Mouse (Mus musculus) frontal cortex, postnatal 10 days (tissue): ENCODE results near the gene Moxd2.

ENCODE experiments used
- DNase-seq, 2 experiments: peaks; one replicate each; pipeline ENCODE4 v3.0.0; 2022; ENCODE audit warnings: low spot score in 2 of 2, mixed read lengths in 1 of 2

Gene Moxd2

DNA sequence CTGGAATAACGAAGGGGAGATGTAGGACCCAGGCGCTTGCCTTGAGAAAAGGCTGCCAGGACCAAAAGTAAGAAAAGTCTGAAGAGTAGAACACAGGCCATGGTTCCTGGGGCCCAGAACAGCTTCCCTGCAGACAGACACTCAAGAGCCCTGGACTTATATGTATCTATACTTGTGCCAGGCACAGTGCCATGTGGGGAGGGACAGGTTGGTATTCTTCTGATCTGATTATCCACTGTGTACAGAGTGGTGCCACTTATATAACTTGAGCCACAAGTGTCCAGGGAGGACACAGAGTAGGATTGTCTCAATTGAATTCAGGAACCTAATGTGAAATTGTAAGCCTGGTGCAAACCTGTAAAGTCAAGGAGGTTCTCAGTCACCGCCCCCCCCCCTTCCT, at the start of gene Moxd2:
Moxd2 (minus strand) TSS at position 101 of the 400 bp plus-strand sequence.
- DNase-seq: no peak

DNA sequence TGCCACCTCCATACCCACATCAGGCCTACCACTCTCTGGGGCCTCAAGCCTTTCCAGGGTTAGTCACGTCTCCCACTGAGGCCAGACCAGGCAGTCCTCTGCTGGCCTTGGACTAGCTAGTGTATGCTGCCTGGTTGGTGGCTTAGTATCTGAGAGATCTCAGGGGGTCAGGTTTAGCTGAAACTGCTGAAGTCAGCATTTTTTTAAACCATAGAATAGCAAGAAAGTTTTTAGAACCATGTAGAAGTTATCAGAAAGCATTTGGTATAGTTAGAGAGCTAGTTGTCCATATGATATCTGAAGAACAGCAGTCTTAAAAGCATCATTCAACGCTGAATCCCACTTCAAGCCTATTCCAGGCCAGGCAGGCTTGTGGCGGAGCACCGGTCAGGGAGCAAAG, 32.7 kb upstream of the Moxd2 start:
- DNase-seq: no peak

GRCm38 (mm10) chr6:40900287-40900686, 13.0 kb upstream of the Moxd2 start, which contains the start of gene Prss58:
Gene Prss58 (minus strand): TSS chr6:40900387.
- no peak for DNase-seq

- DNase-seq: no peak
These were observed 7.4 kb upstream of the Moxd2 start for GRCm38 (mm10) chr6:40894716-40895115.

GRCm38 (mm10) chr6:40893577-40893976, 6.3 kb upstream of the Moxd2 start:
- no peak for DNase-seq

DNA sequence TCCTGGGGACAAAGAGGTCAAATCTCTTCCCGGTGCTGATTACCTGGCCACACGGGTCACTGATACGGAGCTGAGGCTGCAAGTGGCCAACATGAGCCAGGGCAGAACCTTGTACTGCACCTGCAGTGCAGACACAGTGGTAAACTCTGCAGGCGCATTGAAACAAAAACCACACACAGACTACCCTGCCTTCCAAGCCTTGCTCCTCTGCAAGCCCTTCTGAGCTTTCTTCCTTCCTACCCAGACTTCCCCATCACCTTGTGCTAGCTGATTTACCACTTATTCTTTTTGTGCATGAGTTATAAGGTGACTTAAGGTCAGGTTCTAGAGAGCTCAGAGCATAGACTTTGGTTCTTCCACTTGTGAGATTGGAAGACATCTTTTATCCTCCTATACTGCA, 4.5 kb upstream of the Moxd2 start:
- no peak for DNase-seq

- DNase-seq: no peak
These were observed 3.7 kb upstream of the Moxd2 start for GRCm38 (mm10) chr6:40890973-40891372.

GRCm38 (mm10) chr6:40845283-40845682, 42.0 kb downstream of the Moxd2 start:
- DNase-seq: no peak
